Mouse (Mus musculus): ENCODE data around the gene Cfl1.

- no peak for TF ChIP-seq POLR2A (IDR thresholded peaks at IDR 0.05; ENCODE audit: borderline replicate concordance, control insufficient read depth, low read depth, low read length)
- no peak for TF ChIP-seq CTCF (IDR thresholded peaks at IDR 0.05; ENCODE audit: control insufficient read depth, insufficient read depth, low read length)
Measured at GRCm38 (mm10) chr19:5543362-5543761, 53.1 kb downstream of the Cfl1 start.

All from bone marrow, adult 2 months (tissue).